Mouse (Mus musculus): ENCODE data around the gene Skil. TPM values are rescaled to one million over a fixed set of nuclear protein-coding genes. Genes with fewer than 3 reads are reported as not detected.

The Skil gene
- polyA plus RNA-seq, 1 experiment from 2014 or later: 23.2 TPM

DNA sequence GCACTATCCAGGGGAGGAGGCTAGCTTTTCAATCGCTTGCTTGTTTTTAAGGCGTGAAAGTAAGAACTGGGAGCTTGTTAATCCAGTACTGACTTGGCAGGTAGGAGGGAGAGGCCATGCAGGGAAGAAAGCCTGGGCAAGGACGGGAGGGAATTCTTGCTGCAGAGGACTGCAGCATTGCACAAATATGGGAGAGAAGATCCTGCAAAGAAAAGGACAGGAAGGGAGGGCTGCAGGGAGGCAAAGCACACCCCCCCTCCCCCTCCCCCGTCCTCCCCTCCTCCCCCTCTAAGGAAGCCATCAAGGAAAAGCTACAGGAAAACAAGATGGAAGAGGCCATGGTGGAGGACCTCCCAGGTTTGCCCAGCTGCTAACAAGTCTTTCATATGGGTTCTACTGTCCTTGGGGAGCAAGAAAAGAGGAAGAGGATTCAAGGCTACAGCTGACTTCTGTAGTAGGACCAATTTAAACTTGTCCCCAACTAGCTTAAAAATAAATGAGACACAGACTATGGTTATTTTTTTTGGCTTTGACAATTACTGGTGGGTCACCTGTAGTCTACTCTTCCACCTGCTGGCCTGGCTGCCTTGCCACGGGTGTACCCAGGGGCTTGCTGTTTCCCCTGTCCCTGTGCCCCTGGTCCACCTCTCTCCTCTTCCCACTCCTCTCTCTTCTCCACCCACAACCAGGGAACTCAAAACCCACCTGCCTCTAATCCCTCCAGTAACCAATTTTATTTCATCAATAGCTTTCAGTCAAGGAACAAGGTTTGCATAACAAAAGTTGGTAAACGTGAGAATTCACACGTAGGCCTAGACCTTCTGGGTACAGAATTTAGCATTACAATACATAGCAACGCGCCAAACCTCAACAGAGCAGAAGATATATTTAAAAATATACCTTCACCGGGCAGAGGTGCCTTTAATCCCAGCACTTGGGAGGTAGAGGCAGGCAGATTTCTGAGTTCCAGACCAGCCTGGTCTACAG is 5.8 kb upstream of the Skil start:
- no peak overlapping the region for H3K4me2 ChIP-seq
- 43% methylated on average over 10 of the region's 10 CpGs for whole genome bisulfite sequencing
- no peaks in the 10 kb centered on the region for H3K9me3 ChIP-seq (replicated peaks)
- ATAC-seq (ENCODE audit: low FRiP score): no peak
- H3K27ac ChIP-seq (replicated peaks): no peak overlapping the region
- H3K27me3 ChIP-seq (replicated peaks): no peaks in the 10 kb centered on the region
- H3K4me3 ChIP-seq (replicated peaks): no peak overlapping the region
- H3K36me3 ChIP-seq: no peaks in the 10 kb centered on the region
- no peak overlapping the region for H3K9ac ChIP-seq (replicated peaks)
- peaks cover 10% of the 10 kb centered on the region for H3K4me1 ChIP-seq

DNA sequence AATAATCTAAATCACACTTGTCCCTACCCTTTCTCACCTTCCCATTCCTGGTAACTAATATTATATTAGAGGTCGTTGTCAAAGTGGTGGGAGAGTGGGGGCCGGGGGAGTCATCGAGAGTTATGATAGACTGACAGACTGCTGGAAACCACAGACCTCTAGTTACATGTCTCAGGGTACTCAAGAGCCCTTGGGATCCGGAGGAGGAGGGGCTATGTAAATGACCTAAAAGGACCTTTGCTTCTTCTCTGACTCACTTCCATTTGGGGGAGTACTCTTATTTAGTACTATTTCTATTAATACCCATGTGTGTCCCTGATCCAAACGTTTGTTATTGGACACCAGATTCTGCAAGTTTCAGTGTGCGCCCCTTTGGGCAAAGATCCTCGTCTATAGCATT is 4.9 kb upstream of the Skil start:
- 69% methylated on average over 7 of the region's 7 CpGs for WGBS
- no peak for ATAC-seq (ENCODE audit: low FRiP score)

DNA sequence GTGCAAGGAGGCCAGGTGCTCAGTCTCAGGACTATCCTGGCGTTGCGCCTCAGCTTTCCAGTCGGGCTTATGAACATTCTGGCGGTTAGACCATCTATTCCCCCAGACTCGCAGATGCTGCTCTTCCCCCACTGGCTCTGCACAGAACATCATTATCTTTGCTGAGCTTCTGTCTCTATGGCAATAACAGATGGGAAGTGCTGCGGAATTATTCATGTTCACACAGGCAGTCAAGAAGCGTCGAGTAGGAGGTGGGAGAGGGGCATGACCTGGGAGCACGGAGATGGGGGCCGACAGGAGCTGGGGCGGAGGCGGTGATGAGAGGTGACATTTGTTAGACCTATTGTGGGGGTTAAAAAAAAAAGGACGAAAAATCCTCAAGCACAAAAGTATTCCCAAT is 1.7 kb upstream of the Skil start:
- Histone ChIP-seq H3K27ac (replicated peaks) (peak overlapping the region; percentile 98), H3K4me3 (replicated peaks) (peak overlapping the region; percentile 96), H3K4me1 (peaks cover 27% of the 10 kb centered on the region), H3K9ac (replicated peaks) (peak overlapping the region; percentile 73), H3K9me3 (replicated peaks) (no peaks in the 10 kb centered on the region), H3K4me2 (peak overlapping the region; percentile 76), H3K36me3 (no peaks in the 10 kb centered on the region), H3K27me3 (replicated peaks) (no peaks in the 10 kb centered on the region)
- 3% methylated on average over 13 of the region's 13 CpGs for WGBS
- ATAC-seq (ENCODE audit: low FRiP score): peak; percentile 13

More for the DNA sequence above, 4.9 kb upstream of the Skil start:
- Histone ChIP-seq H3K36me3 (no peaks in the 10 kb centered on the region), H3K27ac (replicated peaks) (no peak overlapping the region), H3K4me1 (peaks cover 10% of the 10 kb centered on the region), H3K9ac (replicated peaks) (no peak overlapping the region), H3K4me2 (no peak overlapping the region), H3K27me3 (replicated peaks) (no peaks in the 10 kb centered on the region), H3K9me3 (replicated peaks) (no peaks in the 10 kb centered on the region), H3K4me3 (replicated peaks) (no peak overlapping the region)

DNA sequence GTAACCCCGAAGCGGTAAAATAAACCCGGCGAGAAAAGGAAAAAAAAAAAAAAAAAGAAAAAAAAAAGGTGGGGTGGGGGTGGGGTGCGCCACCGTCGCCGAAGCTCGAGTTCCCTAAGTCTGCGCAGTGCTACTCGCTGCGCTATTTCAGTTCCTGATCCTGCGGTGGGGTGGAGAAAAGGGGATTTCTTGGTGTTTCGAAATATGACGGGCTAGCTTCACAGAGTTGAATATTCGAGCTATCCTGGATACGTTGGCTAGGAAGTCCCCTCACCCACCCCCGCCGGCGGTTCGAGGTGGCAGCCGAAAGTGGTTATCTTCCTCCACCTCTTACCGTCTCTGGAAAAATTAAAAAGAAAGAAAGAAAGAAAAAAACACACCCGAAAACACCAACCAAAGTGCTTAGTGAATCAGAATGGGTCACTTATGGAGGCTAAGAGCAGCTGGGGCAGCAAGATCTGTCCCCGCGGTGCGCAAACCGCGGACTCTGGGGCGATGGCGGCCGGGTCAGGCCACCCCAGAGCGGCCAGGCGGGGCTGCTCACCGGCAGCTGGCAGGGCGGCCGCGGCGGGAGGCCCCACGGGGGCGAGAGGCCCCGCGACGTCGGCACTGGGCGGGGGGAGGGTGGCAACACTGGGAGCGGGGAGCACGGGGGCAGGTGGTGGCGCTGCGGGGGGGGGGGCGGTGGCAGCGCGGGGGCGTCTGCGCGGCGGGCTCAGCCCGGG is 1.1 kb upstream of the Skil start:
- Histone ChIP-seq H3K9me3 (replicated peaks) (no peaks in the 10 kb centered on the region), H3K9ac (replicated peaks) (peak overlapping the region; percentile 73), H3K27ac (replicated peaks) (peak overlapping the region; percentile 98), H3K36me3 (no peaks in the 10 kb centered on the region), H3K4me2 (peak overlapping the region; percentile 76), H3K4me1 (peaks cover 32% of the 10 kb centered on the region), H3K27me3 (replicated peaks) (no peaks in the 10 kb centered on the region), H3K4me3 (replicated peaks) (peak overlapping the region; percentile 96)
- WGBS: under 1% methylated on average over 33 of the region's 58 CpGs
- peak; percentile 38 for ATAC-seq (ENCODE audit: low FRiP score)

DNA sequence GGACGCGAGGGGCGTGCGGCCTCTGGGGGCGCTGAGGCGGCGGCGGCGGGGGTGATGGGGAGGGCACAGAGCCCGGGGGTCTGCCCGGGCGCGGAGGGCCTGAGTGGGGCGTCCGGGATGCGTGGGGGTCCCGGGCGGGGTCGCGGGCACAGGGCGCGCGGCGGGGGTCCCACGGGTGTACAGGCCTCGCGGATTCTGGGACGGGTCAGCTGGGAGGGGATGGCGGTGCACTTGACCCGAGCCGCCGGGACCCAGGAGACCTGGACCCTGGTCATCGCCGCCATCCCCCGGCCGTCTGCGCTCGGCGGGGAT is 277 bp downstream of the Skil start:
- ATAC-seq (ENCODE audit: low FRiP score): no peak
- peak overlapping the region; percentile 76 for H3K4me2 ChIP-seq
- peak overlapping the region; percentile 96 for H3K4me3 ChIP-seq (replicated peaks)
- no peaks in the 10 kb centered on the region for H3K9me3 ChIP-seq (replicated peaks)
- H3K27me3 ChIP-seq (replicated peaks): no peaks in the 10 kb centered on the region
- H3K36me3 ChIP-seq: no peaks in the 10 kb centered on the region
- peak overlapping the region; percentile 98 for H3K27ac ChIP-seq (replicated peaks)
- H3K4me1 ChIP-seq: peaks cover 41% of the 10 kb centered on the region
- under 1% methylated on average over 37 of the region's 39 CpGs for WGBS
- H3K9ac ChIP-seq (replicated peaks): peak overlapping the region; percentile 88

DNA sequence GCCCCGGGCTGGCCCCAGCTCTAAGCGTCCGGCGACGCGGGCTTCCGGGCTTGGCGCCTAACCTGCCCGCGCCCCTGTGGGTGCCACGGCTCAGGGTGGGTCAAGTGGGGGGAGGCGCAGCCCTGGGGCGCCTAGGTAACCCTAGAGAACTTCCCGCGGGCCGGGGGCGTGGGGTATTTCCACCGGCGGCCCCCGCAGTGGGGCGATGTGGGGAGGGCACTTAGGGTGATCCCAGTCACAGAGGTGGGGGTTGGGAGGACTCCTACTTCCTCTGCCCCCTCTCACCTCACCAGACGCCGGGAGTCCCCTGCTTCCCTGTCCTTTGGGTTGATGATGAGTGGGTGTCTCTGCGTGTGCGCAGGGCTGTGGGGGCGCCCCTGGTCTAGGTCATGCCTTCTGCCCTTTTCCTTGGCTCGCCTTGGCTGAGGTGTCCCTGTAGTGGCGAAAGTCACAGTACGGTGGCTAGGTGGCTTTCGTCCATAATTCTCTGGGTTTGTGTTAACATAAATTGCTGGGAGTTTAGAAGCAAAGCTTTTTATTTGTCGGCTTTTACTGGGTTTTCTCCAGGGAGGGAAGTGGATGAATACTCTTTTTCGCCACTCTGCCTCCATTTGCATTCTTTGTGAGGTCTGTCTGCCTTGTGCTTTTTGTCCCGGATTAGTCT is 765 bp downstream of the Skil start:
- H3K9ac ChIP-seq (replicated peaks): peak overlapping the region; percentile 88
- peak overlapping the region; percentile 96 for H3K4me3 ChIP-seq (replicated peaks)
- H3K9me3 ChIP-seq (replicated peaks): no peaks in the 10 kb centered on the region
- no peaks in the 10 kb centered on the region for H3K36me3 ChIP-seq
- under 1% methylated on average over 26 of the region's 33 CpGs for WGBS
- ATAC-seq (ENCODE audit: low FRiP score): peak; percentile 33
- peaks cover 44% of the 10 kb centered on the region for H3K4me1 ChIP-seq
- peak overlapping the region; percentile 98 for H3K27ac ChIP-seq (replicated peaks)
- H3K27me3 ChIP-seq (replicated peaks): no peaks in the 10 kb centered on the region
- peak overlapping the region; percentile 76 for H3K4me2 ChIP-seq

DNA sequence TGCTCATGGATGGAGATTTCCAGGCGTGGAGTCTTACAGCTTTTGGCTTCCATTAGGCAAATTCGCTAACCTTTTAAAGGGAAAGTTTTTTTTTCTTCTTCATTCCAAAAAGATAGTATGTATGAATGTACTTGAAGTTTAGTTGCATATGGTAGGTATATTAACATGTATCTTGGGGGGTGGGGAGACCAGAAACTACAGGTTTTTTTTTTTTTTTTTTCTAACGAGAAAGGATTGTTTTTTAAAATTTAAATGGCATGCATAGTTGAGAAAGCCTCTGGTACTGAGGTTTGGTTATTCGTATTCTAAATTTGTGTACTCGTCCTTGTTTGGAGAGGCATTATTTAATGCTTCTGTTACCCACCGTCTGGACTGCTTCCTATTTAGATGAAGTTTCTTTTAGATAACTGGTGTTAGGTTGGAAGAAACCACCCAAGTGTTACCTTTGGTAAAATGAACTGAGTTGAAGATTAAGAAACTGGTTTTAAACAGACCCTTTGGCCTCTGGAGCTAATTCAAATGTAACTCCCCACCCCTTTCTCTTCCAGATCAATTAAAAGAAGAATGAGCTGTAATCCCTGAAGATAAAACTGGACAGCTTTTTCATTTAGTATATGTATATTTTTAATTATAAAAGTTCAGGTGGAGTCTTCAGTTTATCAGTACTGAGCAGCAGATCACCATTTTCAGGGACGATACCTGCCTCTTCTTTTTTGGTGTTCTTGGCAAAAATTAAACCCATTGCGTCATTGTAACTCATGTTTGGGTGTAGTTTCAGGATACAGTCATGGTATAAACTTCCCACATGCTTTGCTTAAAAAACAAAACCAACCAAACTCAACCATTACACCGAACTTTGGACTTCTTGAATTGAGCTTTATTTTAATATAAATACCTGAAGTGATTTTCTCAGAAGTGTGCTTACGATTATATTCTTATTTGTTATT is 1.6 kb downstream of the Skil start:
- ATAC-seq (ENCODE audit: low FRiP score): no peak
- Histone ChIP-seq H3K9me3 (replicated peaks) (no peaks in the 10 kb centered on the region), H3K27ac (replicated peaks) (peak overlapping the region; percentile 98), H3K4me3 (replicated peaks) (peak overlapping the region; percentile 96), H3K4me2 (peak overlapping the region; percentile 76), H3K4me1 (peaks cover 50% of the 10 kb centered on the region), H3K36me3 (no peaks in the 10 kb centered on the region), H3K27me3 (replicated peaks) (no peaks in the 10 kb centered on the region), H3K9ac (replicated peaks) (peak overlapping the region; percentile 88)
- WGBS: 37% methylated on average over 10 of the region's 10 CpGs

DNA sequence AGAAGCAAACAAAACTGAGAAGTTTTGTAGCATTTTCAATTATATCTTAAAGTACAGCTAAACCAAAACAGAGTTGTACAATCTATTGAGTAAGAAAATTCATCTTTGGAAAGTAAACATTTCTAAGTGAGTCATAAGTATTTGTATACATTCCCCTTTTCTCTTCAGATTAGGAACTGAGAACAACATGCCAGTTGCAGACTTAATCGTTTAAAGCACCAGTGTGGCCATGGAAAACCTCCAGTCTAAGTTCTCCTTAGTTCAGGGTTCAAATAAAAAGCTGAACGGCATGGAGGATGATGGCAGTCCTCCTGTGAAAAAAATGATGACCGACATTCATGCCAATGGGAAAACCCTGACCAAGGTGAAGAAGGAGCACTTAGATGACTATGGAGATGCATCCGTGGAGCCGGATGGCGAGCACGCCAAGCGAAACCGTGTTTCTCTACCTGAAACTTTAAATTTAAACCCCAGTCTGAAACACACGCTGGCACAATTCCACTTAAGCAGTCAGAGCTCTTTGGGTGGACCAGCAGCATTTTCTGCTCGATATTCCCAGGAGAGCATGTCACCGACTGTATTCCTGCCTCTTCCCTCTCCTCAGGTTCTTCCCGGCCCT is 2.4 kb downstream of the Skil start:
- H3K27me3 ChIP-seq (replicated peaks): no peaks in the 10 kb centered on the region
- peak overlapping the region; percentile 46 for H3K4me2 ChIP-seq
- H3K27ac ChIP-seq (replicated peaks): no peak overlapping the region
- 72% methylated on average over 13 of the region's 13 CpGs for WGBS
- no peak overlapping the region for H3K9ac ChIP-seq (replicated peaks)
- no peaks in the 10 kb centered on the region for H3K36me3 ChIP-seq
- peak overlapping the region; percentile 19; the same call in 1 of the 2 replicates for H3K4me3 ChIP-seq (replicated peaks)
- no peaks in the 10 kb centered on the region for H3K9me3 ChIP-seq (replicated peaks)
- ATAC-seq (ENCODE audit: low FRiP score): no peak
- H3K4me1 ChIP-seq: peaks cover 54% of the 10 kb centered on the region

DNA sequence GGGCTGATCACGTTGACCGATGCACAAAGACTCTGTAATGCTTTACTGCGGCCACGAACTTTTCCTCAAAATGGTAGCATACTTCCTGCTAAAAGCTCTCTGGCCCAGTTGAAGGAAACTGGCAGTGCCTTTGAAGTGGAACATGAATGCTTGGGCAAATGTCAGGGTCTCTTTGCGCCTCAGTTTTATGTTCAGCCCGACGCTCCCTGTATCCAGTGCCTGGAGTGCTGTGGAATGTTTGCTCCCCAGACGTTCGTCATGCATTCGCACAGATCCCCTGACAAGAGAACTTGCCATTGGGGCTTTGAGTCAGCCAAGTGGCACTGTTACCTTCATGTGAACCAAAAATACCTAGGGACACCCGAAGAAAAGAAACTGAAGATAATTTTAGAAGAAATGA is 3.1 kb downstream of the Skil start:
- Histone ChIP-seq H3K4me1 (peaks cover 50% of the 10 kb centered on the region), H3K4me2 (peak overlapping the region; percentile 46), H3K9me3 (replicated peaks) (no peaks in the 10 kb centered on the region), H3K27me3 (replicated peaks) (no peaks in the 10 kb centered on the region), H3K36me3 (no peaks in the 10 kb centered on the region), H3K4me3 (replicated peaks) (peak overlapping the region; percentile 19), H3K9ac (replicated peaks) (no peak overlapping the region), H3K27ac (replicated peaks) (no peak overlapping the region)
- 41% methylated on average over 11 of the region's 11 CpGs for WGBS
- ATAC-seq (ENCODE audit: low FRiP score): no peak

DNA sequence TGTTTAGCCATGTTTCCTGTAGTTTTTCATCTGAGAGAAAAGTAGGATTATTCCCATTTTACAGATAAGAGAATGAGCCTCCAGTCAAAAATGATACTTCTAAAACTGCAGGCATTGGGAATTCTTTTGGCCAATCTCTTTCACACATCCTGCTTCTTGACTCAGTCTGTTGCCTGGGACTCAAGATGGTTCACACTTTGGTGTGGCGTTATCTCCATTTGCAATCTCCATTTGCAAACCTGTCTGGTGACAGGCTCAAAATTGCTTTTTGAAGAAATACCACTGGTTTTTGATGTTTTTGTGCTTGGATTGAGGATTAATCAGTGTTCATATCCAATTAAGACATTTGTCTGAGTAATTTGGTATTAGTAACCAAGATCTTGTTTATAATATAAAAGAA is 3.7 kb downstream of the Skil start:
- Histone ChIP-seq H3K9me3 (replicated peaks) (no peaks in the 10 kb centered on the region), H3K27me3 (replicated peaks) (no peaks in the 10 kb centered on the region), H3K27ac (replicated peaks) (no peak overlapping the region), H3K4me2 (peak overlapping the region; percentile 46), H3K36me3 (no peaks in the 10 kb centered on the region), H3K4me3 (replicated peaks) (peak overlapping the region; percentile 19; the same call in 1 of the 2 replicates), H3K9ac (replicated peaks) (no peak overlapping the region), H3K4me1 (peaks cover 46% of the 10 kb centered on the region)
- WGBS: 72% methylated on average over 1 of the region's 1 CpGs
- ATAC-seq (ENCODE audit: low FRiP score): no peak
